Mouse (Mus musculus): Measurements from ENCODE around the gene Rag2. TPM values are rescaled to one million over a fixed set of nuclear protein-coding genes. Genes with fewer than 3 reads are reported as not detected.

Gene Rag2
- polyA plus RNA-seq, 1 experiment from 2014 or later = not detected

DNA sequence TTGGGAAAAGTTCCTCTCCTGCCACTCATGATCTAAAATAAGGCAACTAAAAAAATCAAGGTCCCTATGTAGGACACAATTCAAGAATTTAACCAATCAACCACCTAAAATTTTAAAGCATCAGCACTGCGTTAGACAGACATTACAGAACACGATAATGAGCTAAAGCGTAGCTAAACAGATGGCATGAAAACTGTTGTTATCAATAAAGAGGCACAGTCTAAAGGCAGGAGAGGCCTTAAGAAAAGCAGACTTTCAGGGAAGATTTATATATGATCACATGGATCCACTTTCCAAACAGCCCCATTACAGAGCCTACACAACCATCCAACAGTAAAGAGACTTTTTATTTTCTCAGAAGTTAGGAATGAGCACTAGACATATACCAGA is 41.2 kb downstream of the Rag2 start:
- Histone ChIP-seq H3K36me3 (ENCODE audit: control insufficient read depth, insufficient read depth, low read length) (no peaks in the 10 kb centered on the region), H3K4me1 (ENCODE audit: control insufficient read depth, insufficient read depth, low read depth, low read length) (no peaks in the 10 kb centered on the region), H3K27me3 (replicated peaks; ENCODE audit: control insufficient read depth, insufficient read depth, low read length) (0 out of 2 replicates have a peak, but pooled peaks cover 2% of the 10 kb centered on the region), H3K9ac (ENCODE audit: low read depth, low read length) (no peak overlapping the region), H3K27ac (ENCODE audit: low read depth, low read length) (no peak overlapping the region), H3K4me3 (ENCODE audit: low read length) (no peak overlapping the region), H3K9me3 (ENCODE audit: control insufficient read depth, low read length) (no peaks in the 10 kb centered on the region), H3K4me2 (ENCODE audit: low read length) (no peak overlapping the region)
- ATAC-seq = 0 out of 2 replicates have a peak, but pooled peaks have one; percentile 20
- WGBS = 66% methylated on average over 3 of the region's 3 CpGs

DNA sequence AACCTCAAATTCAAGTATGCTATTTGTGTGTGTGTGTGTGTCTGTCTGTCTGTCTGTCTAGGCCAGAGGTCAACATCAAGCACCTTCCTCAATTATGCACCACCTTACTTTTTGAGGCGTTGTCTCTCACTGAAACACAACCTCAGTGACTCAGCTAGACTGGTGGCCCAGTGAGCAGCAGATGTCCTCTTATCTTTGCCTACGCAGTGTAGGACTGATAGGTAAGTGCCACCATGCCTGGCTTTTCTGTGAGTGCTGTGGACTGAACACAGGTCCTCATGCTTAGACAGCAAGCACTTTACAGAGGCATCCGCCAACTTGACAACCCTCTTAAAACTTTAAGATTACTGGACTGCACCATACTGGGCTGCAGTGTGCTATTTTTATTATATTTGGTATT is 44.2 kb downstream of the Rag2 start:
- Histone ChIP-seq H3K27me3 (replicated peaks; ENCODE audit: control insufficient read depth, insufficient read depth, low read length) (0 out of 2 replicates have a peak, but pooled peaks cover 2% of the 10 kb centered on the region), H3K9me3 (ENCODE audit: control insufficient read depth, low read length) (no peaks in the 10 kb centered on the region), H3K4me1 (ENCODE audit: control insufficient read depth, insufficient read depth, low read depth, low read length) (no peaks in the 10 kb centered on the region), H3K4me2 (ENCODE audit: low read length) (no peak overlapping the region), H3K36me3 (ENCODE audit: control insufficient read depth, insufficient read depth, low read length) (no peaks in the 10 kb centered on the region), H3K4me3 (ENCODE audit: low read length) (no peak overlapping the region), H3K27ac (ENCODE audit: low read depth, low read length) (no peak overlapping the region), H3K9ac (ENCODE audit: low read depth, low read length) (no peak overlapping the region)
- WGBS = 94% methylated on average over 3 of the region's 3 CpGs
- ATAC-seq = no peak

DNA sequence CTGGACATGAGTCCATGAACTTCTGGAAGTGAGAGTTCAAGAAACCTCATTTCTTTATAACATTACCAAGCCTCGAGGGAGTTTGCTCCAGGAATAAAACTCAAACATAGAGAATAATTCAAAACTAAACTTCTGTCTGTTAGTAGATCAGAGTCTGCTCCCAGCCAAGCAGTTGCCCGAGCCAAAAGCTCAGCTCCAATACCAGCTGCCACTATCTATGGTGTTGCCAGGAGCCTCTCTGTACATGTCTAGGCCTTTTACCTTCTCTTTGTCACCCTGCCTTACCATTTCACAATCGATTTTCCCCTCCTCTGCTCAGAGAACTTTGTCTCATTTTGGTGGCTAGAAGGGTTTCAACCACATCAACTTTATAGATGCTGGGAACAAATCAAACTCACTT is 49.0 kb downstream of the Rag2 start:
- 74% methylated on average over 3 of the region's 3 CpGs for WGBS

DNA sequence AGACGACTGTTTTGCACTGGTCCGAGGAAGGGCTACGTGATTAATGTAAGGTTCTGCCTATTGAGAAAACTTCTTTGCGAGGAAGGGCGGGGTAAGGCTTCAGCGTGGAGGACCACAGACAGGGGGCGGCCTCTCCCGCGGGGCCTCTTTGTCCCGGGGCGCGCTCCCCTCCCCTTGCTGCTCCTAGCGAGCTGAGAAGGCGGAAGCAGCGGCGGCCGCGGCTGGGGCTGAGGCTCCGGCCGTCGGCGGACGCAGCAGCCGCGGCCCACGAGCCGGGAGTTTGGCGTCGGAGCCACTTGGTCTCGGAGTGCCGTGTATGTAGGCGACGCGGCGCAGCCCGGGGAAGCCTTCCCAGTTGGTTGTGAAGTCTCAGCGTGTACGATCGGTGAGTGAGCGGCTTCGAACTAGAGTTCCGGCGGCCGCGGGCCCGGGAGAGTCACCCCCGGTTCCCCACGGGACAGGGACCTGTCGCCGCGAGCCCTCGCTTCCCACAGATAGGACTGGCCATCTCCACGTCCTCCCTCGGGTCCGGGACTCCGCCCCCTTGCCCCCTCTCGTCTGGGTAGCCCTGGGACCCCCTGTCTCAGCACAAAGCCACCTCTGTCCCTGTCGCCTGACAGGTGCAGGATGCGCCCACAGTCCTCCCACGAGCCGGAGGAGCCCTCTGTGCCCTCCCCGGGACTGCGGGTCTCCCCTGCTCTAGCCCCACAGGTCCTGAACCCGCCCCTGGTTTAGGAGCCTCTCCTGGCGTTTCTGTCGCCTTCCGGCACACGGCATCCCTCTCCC is 53.9 kb downstream of the Rag2 start, which contains the start of gene Traf6:
TSS of gene Traf6 (plus strand) at position 194 of the 786 bp plus-strand sequence.
- Histone ChIP-seq H3K9ac (ENCODE audit: low read depth, low read length) (peak within 1 kb of the TSS; percentile 87), H3K4me3 (ENCODE audit: low read length) (peak within 1 kb of the TSS; percentile 90), H3K27me3 (replicated peaks; ENCODE audit: control insufficient read depth, insufficient read depth, low read length) (no peaks in the 10 kb centered on the region), H3K4me2 (ENCODE audit: low read length) (peak within 1 kb of the TSS; percentile 92), H3K9me3 (ENCODE audit: control insufficient read depth, low read length) (no peaks in the 10 kb centered on the region), H3K4me1 (ENCODE audit: control insufficient read depth, insufficient read depth, low read depth, low read length) (peaks cover 4% of the 10 kb centered on the region), H3K27ac (ENCODE audit: low read depth, low read length) (peak within 1 kb of the TSS; percentile 54; the same call in 1 of the 2 replicates), H3K36me3 (ENCODE audit: control insufficient read depth, insufficient read depth, low read length) (no peaks in the 10 kb centered on the region)
- WGBS = under 1% methylated on average over 52 of the region's 68 CpGs
- ATAC-seq = peak; percentile 92

More for the DNA sequence above, 49.0 kb downstream of the Rag2 start:
- H3K9me3 ChIP-seq (ENCODE audit: control insufficient read depth, low read length) = no peaks in the 10 kb centered on the region
- no peaks in the 10 kb centered on the region for H3K27me3 ChIP-seq (replicated peaks; ENCODE audit: control insufficient read depth, insufficient read depth, low read length)
- ATAC-seq = no peak
- no peaks in the 10 kb centered on the region for H3K36me3 ChIP-seq (ENCODE audit: control insufficient read depth, insufficient read depth, low read length)
- H3K4me2 ChIP-seq (ENCODE audit: low read length) = no peak overlapping the region
- no peak overlapping the region for H3K4me3 ChIP-seq (ENCODE audit: low read length)
- H3K9ac ChIP-seq (ENCODE audit: low read depth, low read length) = no peak overlapping the region
- H3K4me1 ChIP-seq (ENCODE audit: control insufficient read depth, insufficient read depth, low read depth, low read length) = no peaks in the 10 kb centered on the region
- no peak overlapping the region for H3K27ac ChIP-seq (ENCODE audit: low read depth, low read length)

DNA sequence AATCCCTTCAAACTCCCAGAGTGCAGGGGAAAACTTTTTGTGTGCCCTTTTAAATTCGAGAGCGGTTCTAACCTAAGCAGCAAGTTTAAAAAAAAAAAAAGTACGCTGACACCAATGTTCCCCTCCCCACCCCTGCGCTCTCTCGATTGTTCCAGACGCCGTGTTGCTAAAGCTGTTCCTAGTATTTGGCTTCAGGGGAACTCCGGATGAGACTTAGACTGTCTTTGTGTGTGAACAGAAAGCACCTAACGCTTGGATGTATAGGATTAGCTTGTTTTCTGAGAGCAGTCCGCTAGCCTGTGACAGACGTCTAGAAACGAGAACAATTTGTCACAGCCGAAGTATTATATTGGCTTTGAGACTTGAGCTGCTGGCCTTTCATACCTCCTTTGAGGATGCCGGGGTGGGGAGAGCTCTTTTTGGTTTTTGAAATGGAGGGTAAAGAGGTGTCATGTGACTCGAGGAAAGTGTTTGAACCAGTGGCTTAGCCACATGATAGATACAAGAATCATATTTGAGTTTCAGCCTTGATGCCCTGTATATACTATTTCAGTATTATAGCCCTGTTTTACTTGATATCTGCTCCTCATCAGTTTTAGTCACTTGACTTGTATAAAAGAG is 54.8 kb downstream of the Rag2 start:
- H3K4me3 ChIP-seq (ENCODE audit: low read length) = peak overlapping the region; percentile 90
- H3K4me1 ChIP-seq (ENCODE audit: control insufficient read depth, insufficient read depth, low read depth, low read length) = peaks cover 4% of the 10 kb centered on the region
- no peak overlapping the region for H3K27ac ChIP-seq (ENCODE audit: low read depth, low read length)
- H3K27me3 ChIP-seq (replicated peaks; ENCODE audit: control insufficient read depth, insufficient read depth, low read length) = no peaks in the 10 kb centered on the region
- H3K36me3 ChIP-seq (ENCODE audit: control insufficient read depth, insufficient read depth, low read length) = no peaks in the 10 kb centered on the region
- H3K9ac ChIP-seq (ENCODE audit: low read depth, low read length) = peak overlapping the region; percentile 87
- 2% methylated on average over 15 of the region's 15 CpGs for WGBS
- peak overlapping the region; percentile 92 for H3K4me2 ChIP-seq (ENCODE audit: low read length)
- no peaks in the 10 kb centered on the region for H3K9me3 ChIP-seq (ENCODE audit: control insufficient read depth, low read length)
- no peak for ATAC-seq

Other genes starting within 250 kb of the Rag2 start
- 0.09 and 0.17 TPM in 2 replicates for gene Rag1, start 24.8 kb downstream of the Rag2 start, polyA plus RNA-seq (2015; fragmentation: Nextera tagmentation; extraction: Ambion mirVana)
- gene B230118H07Rik, start 24.8 kb downstream of the Rag2 start, polyA plus RNA-seq (2015; fragmentation: Nextera tagmentation; extraction: Ambion mirVana) = 50.0 and 50.5 TPM in 2 replicates
- gene Traf6, start 53.7 kb downstream of the Rag2 start, polyA plus RNA-seq (2015; fragmentation: Nextera tagmentation; extraction: Ambion mirVana) = 4.1 and 5.8 TPM in 2 replicates